Mouse (Mus musculus): Measurements from ENCODE around the gene 6430548M08Rik. TPM values are rescaled to one million over a fixed set of nuclear protein-coding genes. Genes with fewer than 3 reads are reported as not detected.
A peak's percentile ranks its signal among the peaks of the same experiment; 100 is the strongest.

6430548M08Rik gene
- polyA plus RNA-seq, 1 experiment from 2014 or later, result 32.6 TPM

- WGBS, result 83% methylated on average over 5 of the region's 5 CpGs
- H3K9me3 ChIP-seq (ENCODE audit: control insufficient read depth, low read length), result no peaks in the 10 kb centered on the region
- H3K4me1 ChIP-seq (ENCODE audit: control insufficient read depth, insufficient read depth, low read depth, low read length), result peaks cover 7% of the 10 kb centered on the region
- no peak overlapping the region for H3K4me3 ChIP-seq (ENCODE audit: low read length)
- H3K36me3 ChIP-seq (ENCODE audit: control insufficient read depth, insufficient read depth, low read length), result no peaks in the 10 kb centered on the region
- H3K4me2 ChIP-seq (ENCODE audit: low read length), result no peak overlapping the region
- no peak overlapping the region for H3K9ac ChIP-seq (ENCODE audit: low read depth, low read length)
- no peak overlapping the region for H3K27ac ChIP-seq (ENCODE audit: low read depth, low read length)
- ATAC-seq, result no peak
- H3K27me3 ChIP-seq (replicated peaks; ENCODE audit: control insufficient read depth, insufficient read depth, low read length), result 0 out of 2 replicates have a peak, but pooled peaks cover 1% of the 10 kb centered on the region
Observed at GRCm38 (mm10) chr8:120164026-120164425, 50.1 kb downstream of the 6430548M08Rik start.

DNA sequence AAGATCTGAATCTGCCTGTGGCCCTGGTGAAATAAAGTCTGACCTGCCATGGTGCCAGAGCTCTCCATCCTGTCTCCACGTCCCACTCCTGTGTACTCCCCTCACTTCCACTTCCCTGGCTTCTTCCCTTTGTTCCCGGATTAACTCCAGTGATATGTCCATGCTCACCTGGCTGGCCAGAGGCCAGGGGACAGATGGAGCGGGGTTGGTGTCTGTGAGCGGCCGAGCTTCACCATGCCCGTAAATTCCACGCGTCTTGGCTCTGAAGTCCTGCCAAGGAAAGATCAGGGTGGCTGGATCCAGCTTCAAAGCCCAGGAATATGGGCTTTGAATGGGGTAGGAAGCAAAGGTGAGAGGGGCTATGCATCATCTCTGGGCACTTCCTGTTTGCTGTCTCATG, 53.2 kb downstream of the 6430548M08Rik start:
- Histone ChIP-seq H3K4me1 (ENCODE audit: control insufficient read depth, insufficient read depth, low read depth, low read length) (peaks cover 7% of the 10 kb centered on the region), H3K9ac (ENCODE audit: low read depth, low read length) (no peak overlapping the region), H3K36me3 (ENCODE audit: control insufficient read depth, insufficient read depth, low read length) (no peaks in the 10 kb centered on the region), H3K4me3 (ENCODE audit: low read length) (no peak overlapping the region), H3K9me3 (ENCODE audit: control insufficient read depth, low read length) (no peaks in the 10 kb centered on the region), H3K27ac (ENCODE audit: low read depth, low read length) (no peak overlapping the region), H3K4me2 (ENCODE audit: low read length) (no peak overlapping the region), H3K27me3 (replicated peaks; ENCODE audit: control insufficient read depth, insufficient read depth, low read length) (0 out of 2 replicates have a peak, but pooled peaks cover 2% of the 10 kb centered on the region)
- no peak for ATAC-seq
- 74% methylated on average over 8 of the region's 8 CpGs for WGBS

DNA sequence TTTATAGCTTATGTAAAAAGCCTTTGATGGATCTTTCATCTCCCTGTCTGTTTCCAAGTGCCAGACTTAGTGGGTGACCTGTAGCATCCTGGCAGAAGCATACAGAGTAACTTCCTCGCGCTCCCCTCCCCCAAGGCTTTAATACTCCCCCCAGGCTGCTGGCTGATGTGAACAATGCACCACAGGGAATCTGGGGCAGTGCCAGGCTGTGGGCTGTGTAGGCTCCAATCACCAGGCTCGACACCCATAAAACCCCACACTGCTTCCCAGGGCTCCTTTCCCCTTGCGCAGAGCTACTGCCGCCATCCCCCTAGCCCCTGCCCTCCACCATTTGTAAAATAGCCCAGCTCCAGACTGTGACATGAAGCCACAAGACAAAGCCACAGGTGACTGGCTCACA, 53.9 kb downstream of the 6430548M08Rik start:
- H3K4me1 ChIP-seq (ENCODE audit: control insufficient read depth, insufficient read depth, low read depth, low read length), result peaks cover 7% of the 10 kb centered on the region
- no peaks in the 10 kb centered on the region for H3K36me3 ChIP-seq (ENCODE audit: control insufficient read depth, insufficient read depth, low read length)
- H3K27ac ChIP-seq (ENCODE audit: low read depth, low read length), result no peak overlapping the region; the same call in 1 of the 2 replicates
- WGBS, result 19% methylated on average over 5 of the region's 5 CpGs
- no peak overlapping the region for H3K4me2 ChIP-seq (ENCODE audit: low read length)
- H3K4me3 ChIP-seq (ENCODE audit: low read length), result no peak overlapping the region
- H3K9me3 ChIP-seq (ENCODE audit: control insufficient read depth, low read length), result no peaks in the 10 kb centered on the region
- ATAC-seq, result peak; percentile 43; the same call in 1 of the 2 replicates
- H3K9ac ChIP-seq (ENCODE audit: low read depth, low read length), result no peak overlapping the region; the same call in 1 of the 2 replicates
- H3K27me3 ChIP-seq (replicated peaks; ENCODE audit: control insufficient read depth, insufficient read depth, low read length), result 0 out of 2 replicates have a peak, but pooled peaks cover 2% of the 10 kb centered on the region

GRCm38 (mm10) chr8:120169119-120169518, 55.2 kb downstream of the 6430548M08Rik start:
- H3K27ac ChIP-seq (ENCODE audit: low read depth, low read length), result no peak overlapping the region
- WGBS, result 47% methylated on average over 8 of the region's 8 CpGs
- H3K9ac ChIP-seq (ENCODE audit: low read depth, low read length), result no peak overlapping the region
- no peaks in the 10 kb centered on the region for H3K9me3 ChIP-seq (ENCODE audit: control insufficient read depth, low read length)
- H3K36me3 ChIP-seq (ENCODE audit: control insufficient read depth, insufficient read depth, low read length), result no peaks in the 10 kb centered on the region
- H3K4me1 ChIP-seq (ENCODE audit: control insufficient read depth, insufficient read depth, low read depth, low read length), result peaks cover 7% of the 10 kb centered on the region
- H3K4me3 ChIP-seq (ENCODE audit: low read length), result no peak overlapping the region
- no peak for ATAC-seq
- H3K27me3 ChIP-seq (replicated peaks; ENCODE audit: control insufficient read depth, insufficient read depth, low read length), result 0 out of 2 replicates have a peak, but pooled peaks cover 2% of the 10 kb centered on the region
- H3K4me2 ChIP-seq (ENCODE audit: low read length), result no peak overlapping the region

DNA sequence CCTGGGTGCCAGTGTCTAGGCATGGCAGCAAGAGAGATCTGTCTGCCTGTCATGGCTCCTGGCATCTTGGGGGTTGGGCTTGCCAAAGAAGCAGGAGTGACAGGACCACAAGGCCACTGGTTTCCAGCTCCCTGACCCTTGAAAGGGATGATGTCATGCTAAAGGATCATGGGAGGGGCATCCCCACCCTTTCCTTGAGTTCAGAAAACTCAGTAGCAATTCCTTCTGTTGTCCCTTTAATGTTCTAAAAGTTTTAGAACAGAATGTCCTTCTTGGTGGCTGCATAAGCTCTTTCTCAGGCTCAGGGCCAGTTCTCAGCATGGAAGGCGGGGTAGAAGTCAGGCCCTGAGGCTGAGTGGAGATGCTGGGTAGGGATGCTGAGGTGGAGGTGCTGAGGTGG, 59.2 kb downstream of the 6430548M08Rik start:
- Histone ChIP-seq H3K27me3 (replicated peaks; ENCODE audit: control insufficient read depth, insufficient read depth, low read length) (0 out of 2 replicates have a peak, but pooled peaks cover 2% of the 10 kb centered on the region), H3K4me2 (ENCODE audit: low read length) (no peak overlapping the region), H3K4me3 (ENCODE audit: low read length) (no peak overlapping the region), H3K9me3 (ENCODE audit: control insufficient read depth, low read length) (no peaks in the 10 kb centered on the region), H3K4me1 (ENCODE audit: control insufficient read depth, insufficient read depth, low read depth, low read length) (peaks cover 24% of the 10 kb centered on the region), H3K36me3 (ENCODE audit: control insufficient read depth, insufficient read depth, low read length) (no peaks in the 10 kb centered on the region), H3K27ac (ENCODE audit: low read depth, low read length) (no peak overlapping the region), H3K9ac (ENCODE audit: low read depth, low read length) (no peak overlapping the region)
- WGBS, result 79% methylated on average over 1 of the region's 1 CpGs
- no peak for ATAC-seq

DNA sequence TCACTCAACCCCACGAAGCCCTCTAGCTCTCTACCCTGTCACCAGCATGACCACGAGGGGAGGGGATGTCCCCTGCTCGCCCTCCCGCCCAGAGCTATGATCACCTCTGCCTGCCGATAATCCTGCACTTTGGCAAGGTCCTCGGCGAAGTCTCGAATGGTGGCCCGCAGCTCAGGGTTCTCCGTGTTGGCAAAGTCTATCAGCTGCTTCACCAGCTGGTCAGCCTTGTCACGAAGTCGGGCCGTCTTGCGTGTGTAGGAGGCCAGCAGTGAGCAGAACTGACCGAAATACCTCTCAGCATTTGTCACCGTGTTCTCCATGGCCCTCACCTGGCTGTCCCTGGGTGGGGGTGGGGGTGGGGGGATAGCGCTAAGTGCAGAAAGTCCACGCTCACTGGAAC, 60.7 kb downstream of the 6430548M08Rik start:
- no peak overlapping the region for H3K27ac ChIP-seq (ENCODE audit: low read depth, low read length)

GRCm38 (mm10) chr8:120176605-120177004, 62.7 kb downstream of the 6430548M08Rik start:
- H3K27ac ChIP-seq (ENCODE audit: low read depth, low read length), result no peak overlapping the region
- H3K4me1 ChIP-seq (ENCODE audit: control insufficient read depth, insufficient read depth, low read depth, low read length), result peaks cover 29% of the 10 kb centered on the region
- H3K4me3 ChIP-seq (ENCODE audit: low read length), result no peak overlapping the region
- H3K4me2 ChIP-seq (ENCODE audit: low read length), result no peak overlapping the region; the same call in 1 of the 2 replicates
- no peaks in the 10 kb centered on the region for H3K27me3 ChIP-seq (replicated peaks; ENCODE audit: control insufficient read depth, insufficient read depth, low read length)
- 17% methylated on average over 4 of the region's 4 CpGs for WGBS
- no peaks in the 10 kb centered on the region for H3K36me3 ChIP-seq (ENCODE audit: control insufficient read depth, insufficient read depth, low read length)
- no peak overlapping the region for H3K9ac ChIP-seq (ENCODE audit: low read depth, low read length)
- no peaks in the 10 kb centered on the region for H3K9me3 ChIP-seq (ENCODE audit: control insufficient read depth, low read length)
- 0 out of 2 replicates have a peak, but pooled peaks have one; percentile 1 for ATAC-seq

More for the DNA sequence above, 60.7 kb downstream of the 6430548M08Rik start:
- no peak overlapping the region for H3K4me2 ChIP-seq (ENCODE audit: low read length)
- H3K9me3 ChIP-seq (ENCODE audit: control insufficient read depth, low read length), result no peaks in the 10 kb centered on the region
- H3K9ac ChIP-seq (ENCODE audit: low read depth, low read length), result no peak overlapping the region
- H3K4me3 ChIP-seq (ENCODE audit: low read length), result no peak overlapping the region
- WGBS, result 45% methylated on average over 18 of the region's 18 CpGs
- no peaks in the 10 kb centered on the region for H3K27me3 ChIP-seq (replicated peaks; ENCODE audit: control insufficient read depth, insufficient read depth, low read length)
- no peaks in the 10 kb centered on the region for H3K36me3 ChIP-seq (ENCODE audit: control insufficient read depth, insufficient read depth, low read length)
- ATAC-seq, result no peak
- H3K4me1 ChIP-seq (ENCODE audit: control insufficient read depth, insufficient read depth, low read depth, low read length), result peaks cover 26% of the 10 kb centered on the region

DNA sequence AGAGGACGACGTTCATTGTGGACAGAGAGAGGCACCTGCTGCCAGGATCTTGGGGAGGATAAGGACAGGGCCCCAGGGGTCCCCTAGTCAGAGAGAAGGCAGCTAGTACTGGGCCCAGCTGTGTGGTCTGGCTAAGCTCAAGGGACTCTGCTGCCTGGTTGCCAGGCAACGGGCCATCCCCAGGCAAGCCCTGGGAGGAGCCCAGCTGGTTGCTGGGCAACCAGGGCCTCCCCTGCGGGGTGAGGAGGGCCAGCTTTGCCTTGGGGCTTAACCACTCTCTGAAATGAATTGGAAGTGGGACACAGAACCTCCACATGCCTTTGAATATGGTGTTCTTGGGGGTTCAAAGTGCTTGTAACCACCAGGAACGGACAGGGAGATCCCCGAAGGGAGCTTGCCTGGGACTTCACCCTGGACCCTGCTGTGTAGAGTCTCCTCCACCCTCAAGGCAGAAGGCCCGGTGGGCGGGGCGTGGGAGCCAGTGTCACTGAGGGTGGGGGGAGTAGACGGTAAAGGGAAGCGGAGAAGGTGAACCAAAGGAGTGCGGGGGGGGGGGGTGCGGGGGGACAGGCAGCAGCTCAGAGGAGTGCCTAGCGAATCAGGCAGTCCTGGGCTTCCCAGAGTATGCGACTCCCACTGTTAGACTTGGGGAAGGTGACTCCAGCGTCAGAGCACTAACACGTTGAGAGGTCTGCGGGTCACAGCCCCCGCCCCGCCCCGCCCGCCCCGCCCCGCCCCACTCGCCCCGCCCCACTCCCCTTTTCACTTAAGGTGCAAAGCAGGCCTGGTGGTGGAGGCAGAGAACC, 63.6 kb downstream of the 6430548M08Rik start, which contains the start of gene Fam92b:
Gene Fam92b (minus strand): TSS at position 149 of the 806 bp plus-strand sequence.
- peak; percentile 82 for ATAC-seq
- H3K4me3 ChIP-seq (ENCODE audit: low read length), result no peak within 1 kb of the TSS
- H3K4me2 ChIP-seq (ENCODE audit: low read length), result peak within 1 kb of the TSS; percentile 35
- H3K27ac ChIP-seq (ENCODE audit: low read depth, low read length), result peak within 1 kb of the TSS; percentile 36; the same call in 1 of the 2 replicates
- H3K36me3 ChIP-seq (ENCODE audit: control insufficient read depth, insufficient read depth, low read length), result no peaks in the 10 kb centered on the region
- no peaks in the 10 kb centered on the region for H3K9me3 ChIP-seq (ENCODE audit: control insufficient read depth, low read length)
- H3K9ac ChIP-seq (ENCODE audit: low read depth, low read length), result peak within 1 kb of the TSS; percentile 43; the same call in 1 of the 2 replicates
- WGBS, result 1% methylated on average over 21 of the region's 26 CpGs
- H3K27me3 ChIP-seq (replicated peaks; ENCODE audit: control insufficient read depth, insufficient read depth, low read length), result no peaks in the 10 kb centered on the region
- peaks cover 29% of the 10 kb centered on the region for H3K4me1 ChIP-seq (ENCODE audit: control insufficient read depth, insufficient read depth, low read depth, low read length)

DNA sequence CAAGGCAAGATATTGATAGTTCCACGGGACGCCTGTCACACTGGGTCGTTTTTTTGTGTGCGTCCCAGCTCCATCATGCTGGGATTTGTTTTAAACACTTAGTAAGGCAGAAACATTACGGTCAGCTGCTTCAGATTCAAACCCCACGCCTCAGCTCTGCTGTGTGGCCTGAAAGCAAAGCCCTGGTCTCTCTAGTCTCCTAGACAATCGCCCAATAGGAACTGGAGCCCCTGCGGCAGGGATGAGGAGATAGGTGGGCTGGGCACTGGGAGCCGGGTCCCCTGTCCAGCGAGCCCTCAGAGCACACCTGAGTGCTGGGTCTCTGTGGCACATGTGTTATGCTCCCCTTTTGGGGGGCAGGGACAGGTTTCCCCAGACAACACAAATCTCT, 64.2 kb downstream of the 6430548M08Rik start:
- Histone ChIP-seq H3K4me2 (ENCODE audit: low read length) (peak overlapping the region; percentile 35; the same call in 1 of the 2 replicates), H3K4me1 (ENCODE audit: control insufficient read depth, insufficient read depth, low read depth, low read length) (peaks cover 29% of the 10 kb centered on the region), H3K9ac (ENCODE audit: low read depth, low read length) (no peak overlapping the region), H3K9me3 (ENCODE audit: control insufficient read depth, low read length) (no peaks in the 10 kb centered on the region), H3K36me3 (ENCODE audit: control insufficient read depth, insufficient read depth, low read length) (no peaks in the 10 kb centered on the region), H3K27ac (ENCODE audit: low read depth, low read length) (no peak overlapping the region; the same call in 1 of the 2 replicates), H3K27me3 (replicated peaks; ENCODE audit: control insufficient read depth, insufficient read depth, low read length) (no peaks in the 10 kb centered on the region), H3K4me3 (ENCODE audit: low read length) (no peak overlapping the region)
- 5% methylated on average over 10 of the region's 10 CpGs for WGBS
- no peak for ATAC-seq
